Mouse (Mus musculus) limb, embryonic 11.5 days (tissue): Measurements from ENCODE around the gene Atp6v1e1. TPM values are rescaled to one million over a fixed set of nuclear protein-coding genes. Genes with fewer than 3 reads are reported as not detected.

ENCODE experiments used
- ATAC-seq: fragments of 200-750 bp; cut with Nextera tagmentation; 2 replicates; pipeline ENCODE4 v1.8.0; 2017; ENCODE audit warnings: low read depth; ENCODE audit not compliant: insufficient number of reproducible peaks, low FRiP score, low TSS enrichment
- DNase-seq: peaks from one replicate; pipeline ENCODE4 v3.0.0-alpha.2; 2015; ENCODE audit warnings: low spot score
- H3K27ac ChIP-seq: fragments of 300-500 bp; sonication (generic); replicated peaks from 2 replicates; pipeline ENCODE4 v1.5.1; 2014; ENCODE audit warnings: low read depth, mild to moderate bottlenecking, low read length
- H3K27me3 ChIP-seq: fragments of 300-500 bp; sonication (generic); 2 replicates; pipeline ENCODE4 v1.6.1; 2014; ENCODE audit warnings: mild to moderate bottlenecking, low read length, mixed read lengths; ENCODE audit not compliant: control insufficient read depth, insufficient read depth
- H3K36me3 ChIP-seq: fragments of 300-500 bp; sonication (generic); 2 replicates; pipeline ENCODE4 v1.6.1; 2014; ENCODE audit warnings: mild to moderate bottlenecking, low read length, moderate library complexity, mixed read lengths; ENCODE audit not compliant: control insufficient read depth, insufficient read depth
- H3K4me1 ChIP-seq: fragments of 300-500 bp; sonication (generic); 2 replicates; pipeline ENCODE4 v1.6.1; 2014; ENCODE audit warnings: low read length, mixed read lengths; ENCODE audit not compliant: control insufficient read depth, insufficient read depth
- H3K4me2 ChIP-seq: fragments of 300-500 bp; sonication (generic); 2 replicates; pipeline ENCODE4 v1.6.1; 2014; ENCODE audit warnings: low read depth, mild to moderate bottlenecking, moderate library complexity; ENCODE audit not compliant: severe bottlenecking
- H3K4me3 ChIP-seq: fragments of 300-500 bp; sonication (generic); 2 replicates; pipeline ENCODE4 v1.5.1; 2014; ENCODE audit warnings: low read depth, low read length
- H3K9ac ChIP-seq: fragments of 300-500 bp; sonication (generic); 2 replicates; pipeline ENCODE4 v1.6.1; 2014; ENCODE audit warnings: mild to moderate bottlenecking, low read length
- H3K9me3 ChIP-seq: fragments of 300-500 bp; sonication (generic); 2 replicates; pipeline ENCODE4 v1.6.1; 2016; ENCODE audit warnings: low read length; ENCODE audit not compliant: control insufficient read depth
- WGBS: fragments of 180-500 bp; shearing (Covaris S2); extraction: QIAGEN DNeasy Blood & Tissue Kit; methylation state at CpG from one replicate; pipeline ENCODE4 v1.1.7; 2014; 5-methylcytosine and 5-hydroxymethylcytosine counted together
- polyA plus RNA-seq: library from polyadenylated mRNA; unstranded; fragments of >200 nt; fragmentation: Nextera tagmentation; extraction: Ambion mirVana; gene quantifications from 2 replicates; pipeline ENCODE4 v1.2.1, GENCODE M21; 2014

Gene Atp6v1e1
- polyA plus RNA-seq, 1 experiment from 2014 or later: 118 TPM

DNA sequence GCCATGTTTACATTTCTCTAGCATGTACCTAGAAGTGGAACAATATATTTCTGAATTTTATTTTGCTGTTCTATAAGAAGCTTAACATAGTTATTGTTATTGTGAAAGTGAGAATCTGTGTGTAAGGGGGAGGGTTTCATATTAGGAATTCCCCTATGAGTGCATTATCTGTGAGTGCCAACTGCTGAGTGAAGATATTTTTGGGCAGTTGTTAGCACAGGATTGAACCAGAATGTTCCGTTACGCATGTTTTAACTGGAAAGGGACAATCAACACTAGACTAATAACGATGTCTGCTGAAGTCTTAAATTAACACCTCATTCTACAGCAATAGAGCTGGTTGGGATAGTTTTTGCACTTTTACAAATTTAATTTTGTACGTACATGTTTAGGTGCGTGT, 19.2 kb upstream of the Atp6v1e1 start:
- Histone ChIP-seq H3K27me3 (no peaks in the 10 kb centered on the region), H3K4me2 (no peak overlapping the region), H3K27ac (no peak overlapping the region), H3K4me1 (no peaks in the 10 kb centered on the region), H3K36me3 (no peaks in the 10 kb centered on the region), H3K4me3 (no peak overlapping the region), H3K9ac (no peak overlapping the region), H3K9me3 (no peaks in the 10 kb centered on the region)
- WGBS: 94% methylated on average over 5 of the region's 5 CpGs
- ATAC-seq (no peak), DNase-seq (no peak)

DNA sequence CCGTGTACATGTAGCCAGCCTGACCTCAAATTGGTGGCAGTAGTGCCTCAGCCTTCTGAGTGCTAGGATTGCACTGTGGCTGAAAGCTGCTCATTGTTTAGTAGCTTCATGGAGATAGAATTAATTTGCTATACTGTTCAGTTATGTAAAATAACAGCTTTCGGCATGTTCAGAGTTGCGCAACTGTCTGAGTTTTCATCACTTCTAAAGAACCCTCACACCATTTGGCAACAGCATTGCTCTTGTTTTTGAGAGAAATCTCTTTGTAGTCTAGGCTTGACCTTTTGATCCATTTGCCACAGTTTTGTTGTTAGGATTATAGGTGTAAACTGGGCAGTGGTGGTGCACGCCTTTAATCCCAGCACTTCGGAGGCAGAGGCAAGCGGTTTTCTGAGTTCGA, 17.7 kb upstream of the Atp6v1e1 start:
- H3K9me3 ChIP-seq: no peaks in the 10 kb centered on the region
- no peaks in the 10 kb centered on the region for H3K27me3 ChIP-seq
- H3K4me3 ChIP-seq: no peak overlapping the region
- DNase-seq (no peak), ATAC-seq (no peak)
- H3K9ac ChIP-seq: no peak overlapping the region
- no peaks in the 10 kb centered on the region for H3K4me1 ChIP-seq
- no peak overlapping the region for H3K27ac ChIP-seq
- no peak overlapping the region for H3K4me2 ChIP-seq
- no peaks in the 10 kb centered on the region for H3K36me3 ChIP-seq
- 97% methylated on average over 7 of the region's 7 CpGs for WGBS

DNA sequence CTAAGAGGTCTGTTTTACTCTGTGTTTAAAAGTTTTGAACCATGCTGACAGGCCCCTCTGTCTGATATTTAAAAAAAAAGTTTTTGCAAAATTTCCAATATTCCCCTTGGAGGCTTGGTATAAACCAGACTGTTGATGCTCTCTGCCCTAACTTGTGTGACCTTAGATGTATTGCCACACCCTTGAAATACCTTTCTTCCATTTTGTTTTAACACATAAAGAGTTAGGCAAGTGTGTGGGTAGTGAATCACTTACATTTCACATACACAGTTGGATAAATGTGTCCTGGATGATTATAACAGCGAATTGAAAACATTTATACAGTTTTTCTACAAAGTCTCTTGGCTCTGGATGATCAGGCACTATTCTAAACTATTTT, 14.5 kb upstream of the Atp6v1e1 start:
- ATAC-seq: no peak
- no peaks in the 10 kb centered on the region for H3K36me3 ChIP-seq
- no peaks in the 10 kb centered on the region for H3K9me3 ChIP-seq
- no peak overlapping the region for H3K9ac ChIP-seq
- 73% methylated on average over 1 of the region's 1 CpGs for WGBS
- H3K4me2 ChIP-seq: peak overlapping the region; percentile 69
- no peak overlapping the region for H3K27ac ChIP-seq
- no peak for DNase-seq
- H3K4me3 ChIP-seq: peak overlapping the region; percentile 87
- no peaks in the 10 kb centered on the region for H3K27me3 ChIP-seq
- H3K4me1 ChIP-seq: no peaks in the 10 kb centered on the region

DNA sequence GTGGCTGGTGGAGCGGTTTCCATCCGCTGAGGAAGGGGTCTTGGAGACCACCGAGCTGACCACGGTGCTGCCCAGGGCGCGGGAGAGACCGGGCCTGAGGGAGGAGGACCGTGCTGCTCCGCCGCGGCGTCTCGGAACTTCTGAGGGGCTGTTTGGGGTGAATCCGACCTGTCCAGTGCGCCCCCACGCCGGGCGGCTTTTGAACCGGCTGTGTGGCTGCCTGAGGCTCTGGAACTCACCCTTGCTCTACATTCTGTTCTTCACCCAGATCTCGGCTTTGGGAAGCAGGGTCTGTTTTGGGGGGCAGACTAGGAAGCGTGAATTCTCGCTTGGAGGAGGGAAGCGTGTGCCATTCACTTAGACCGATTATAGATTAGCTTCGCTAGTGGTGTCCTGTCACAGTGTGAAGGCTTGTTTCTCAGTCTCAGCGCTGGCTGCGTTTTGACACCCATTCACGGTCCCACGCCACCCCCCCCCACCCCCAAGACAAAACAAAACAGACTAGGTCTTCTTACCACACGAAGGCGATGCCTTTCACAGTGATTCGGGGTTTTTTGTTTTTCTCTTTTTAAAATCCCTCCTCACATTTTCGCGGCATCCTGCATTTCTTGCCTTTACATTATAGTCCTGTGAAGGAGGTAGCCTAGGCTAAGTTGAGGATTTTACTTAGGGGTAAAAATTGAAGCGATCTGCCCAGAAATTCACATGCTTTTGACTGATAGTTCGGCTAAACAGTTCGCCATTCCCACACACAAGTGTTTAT, 14.0 kb upstream of the Atp6v1e1 start:
- Histone ChIP-seq H3K27me3 (no peaks in the 10 kb centered on the region), H3K4me1 (no peaks in the 10 kb centered on the region), H3K36me3 (no peaks in the 10 kb centered on the region), H3K4me3 (peak overlapping the region; percentile 87), H3K27ac (peak overlapping the region; percentile 84), H3K9me3 (no peaks in the 10 kb centered on the region), H3K4me2 (peak overlapping the region; percentile 69), H3K9ac (peak overlapping the region; percentile 93)
- peak; percentile 77 for ATAC-seq
- DNase-seq: no peak
- WGBS: 4% methylated on average over 37 of the region's 37 CpGs

DNA sequence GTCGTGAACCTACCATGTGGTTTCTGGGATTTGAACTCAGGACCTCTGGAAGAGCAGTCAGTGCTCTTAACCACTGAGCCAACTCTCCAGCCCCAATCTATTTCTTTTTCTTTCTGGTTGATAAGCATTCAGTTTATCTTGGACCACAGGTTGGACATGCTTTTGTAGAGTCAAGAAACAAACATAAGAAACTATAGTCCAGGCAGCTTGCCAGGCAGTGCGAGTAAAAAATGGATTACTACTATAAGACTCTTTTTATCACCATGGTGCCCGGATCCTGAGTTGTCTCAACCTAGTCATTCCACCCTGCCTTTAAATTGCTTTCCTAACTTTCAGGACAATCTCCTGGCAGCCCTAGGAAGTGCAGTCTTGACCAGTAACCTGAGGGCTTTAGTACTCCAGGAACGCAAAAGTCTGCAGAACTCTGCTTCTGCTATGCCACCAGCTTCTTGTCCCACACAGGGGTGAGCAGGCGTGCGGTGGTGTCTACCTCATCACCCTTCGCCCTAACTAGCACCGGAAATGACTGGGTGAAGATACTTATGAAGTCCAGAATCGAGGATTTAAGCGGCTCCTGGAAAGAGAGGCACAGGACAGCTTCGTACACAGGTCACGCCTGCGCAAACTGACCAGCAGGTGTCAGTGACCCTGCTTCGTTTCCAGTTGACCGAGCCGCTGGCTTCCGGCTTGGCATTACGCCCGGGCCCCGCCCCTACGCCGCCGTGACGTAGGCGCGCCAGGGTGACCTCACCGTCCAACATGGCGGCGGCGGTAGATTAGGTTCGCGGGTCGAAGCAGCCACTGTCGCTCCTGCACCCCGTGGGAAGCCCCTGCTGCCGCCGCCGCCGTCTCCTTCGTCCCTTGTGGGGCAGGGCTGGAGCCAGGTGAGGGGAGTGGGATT, 13.1 kb upstream of the Atp6v1e1 start, which contains the start of gene Bcl2l13:
Bcl2l13 (plus strand) TSS at position 739 of the 901 bp plus-strand sequence.
- Histone ChIP-seq H3K4me3 (peak within 1 kb of the TSS; percentile 87), H3K27me3 (no peaks in the 10 kb centered on the region), H3K9me3 (no peaks in the 10 kb centered on the region), H3K36me3 (no peaks in the 10 kb centered on the region), H3K27ac (peak within 1 kb of the TSS; percentile 84), H3K4me2 (peak within 1 kb of the TSS; percentile 69), H3K9ac (peak within 1 kb of the TSS; percentile 93), H3K4me1 (no peaks in the 10 kb centered on the region)
- ATAC-seq (peak; percentile 95), DNase-seq (peak; percentile 97)
- WGBS: 6% methylated on average over 40 of the region's 40 CpGs

DNA sequence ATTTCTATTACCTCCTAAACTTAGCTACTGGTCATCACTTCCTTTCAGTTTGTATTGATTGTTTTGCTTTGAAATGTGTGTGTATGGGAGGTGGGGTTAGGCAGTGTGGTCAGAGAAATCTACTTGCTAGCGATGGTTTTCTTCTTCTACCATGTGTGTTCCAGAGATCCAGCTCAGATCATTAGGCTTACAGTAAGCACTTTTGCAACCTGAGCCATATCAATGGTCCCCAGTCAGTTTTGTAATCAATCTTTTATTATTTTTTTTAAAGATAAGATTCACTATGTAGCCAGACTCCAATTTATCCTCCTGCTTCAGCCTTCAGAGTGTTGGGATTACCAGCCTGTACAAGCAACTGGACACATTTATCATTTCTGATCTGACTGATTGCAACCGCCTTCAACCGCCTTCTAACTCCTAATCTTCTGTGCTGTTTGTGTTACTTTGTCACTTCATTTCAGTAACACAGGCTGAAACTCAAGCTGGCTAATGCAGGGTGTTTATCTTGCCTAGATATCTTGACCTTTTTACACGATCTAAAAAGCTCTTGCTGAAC, 12.3 kb upstream of the Atp6v1e1 start:
- no peaks in the 10 kb centered on the region for H3K36me3 ChIP-seq
- H3K4me2 ChIP-seq: no peak overlapping the region
- H3K4me3 ChIP-seq: no peak overlapping the region
- 87% methylated on average over 4 of the region's 4 CpGs for WGBS
- H3K27ac ChIP-seq: no peak overlapping the region
- ATAC-seq: no peak
- H3K27me3 ChIP-seq: no peaks in the 10 kb centered on the region
- no peak overlapping the region for H3K9ac ChIP-seq
- no peaks in the 10 kb centered on the region for H3K9me3 ChIP-seq
- no peaks in the 10 kb centered on the region for H3K4me1 ChIP-seq
- no peak for DNase-seq

DNA sequence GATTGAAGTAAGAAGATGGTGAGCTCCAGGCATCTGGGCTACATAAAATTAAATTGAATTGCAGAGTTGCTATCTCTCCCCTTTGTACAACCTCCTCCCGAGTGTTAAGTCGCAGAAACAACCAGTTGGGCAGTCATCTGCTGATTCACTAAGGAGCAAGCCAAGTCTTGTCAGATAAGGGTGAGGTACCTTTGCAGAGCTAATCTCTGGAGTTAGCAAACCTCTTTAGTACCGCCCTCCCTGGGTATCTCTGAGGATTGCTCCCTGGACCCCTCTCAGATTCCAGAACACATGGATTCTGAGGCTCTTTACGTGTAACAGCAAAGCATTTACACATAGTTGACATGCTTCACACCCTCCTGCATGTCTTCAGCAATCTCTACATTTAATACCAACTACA, 9.5 kb upstream of the Atp6v1e1 start:
- 73% methylated on average over 4 of the region's 4 CpGs for WGBS
- Histone ChIP-seq H3K9me3 (no peaks in the 10 kb centered on the region), H3K4me3 (no peak overlapping the region), H3K27me3 (no peaks in the 10 kb centered on the region), H3K9ac (no peak overlapping the region), H3K27ac (no peak overlapping the region), H3K36me3 (no peaks in the 10 kb centered on the region), H3K4me2 (no peak overlapping the region), H3K4me1 (no peaks in the 10 kb centered on the region)
- DNase-seq: no peak
- ATAC-seq: no peak

DNA sequence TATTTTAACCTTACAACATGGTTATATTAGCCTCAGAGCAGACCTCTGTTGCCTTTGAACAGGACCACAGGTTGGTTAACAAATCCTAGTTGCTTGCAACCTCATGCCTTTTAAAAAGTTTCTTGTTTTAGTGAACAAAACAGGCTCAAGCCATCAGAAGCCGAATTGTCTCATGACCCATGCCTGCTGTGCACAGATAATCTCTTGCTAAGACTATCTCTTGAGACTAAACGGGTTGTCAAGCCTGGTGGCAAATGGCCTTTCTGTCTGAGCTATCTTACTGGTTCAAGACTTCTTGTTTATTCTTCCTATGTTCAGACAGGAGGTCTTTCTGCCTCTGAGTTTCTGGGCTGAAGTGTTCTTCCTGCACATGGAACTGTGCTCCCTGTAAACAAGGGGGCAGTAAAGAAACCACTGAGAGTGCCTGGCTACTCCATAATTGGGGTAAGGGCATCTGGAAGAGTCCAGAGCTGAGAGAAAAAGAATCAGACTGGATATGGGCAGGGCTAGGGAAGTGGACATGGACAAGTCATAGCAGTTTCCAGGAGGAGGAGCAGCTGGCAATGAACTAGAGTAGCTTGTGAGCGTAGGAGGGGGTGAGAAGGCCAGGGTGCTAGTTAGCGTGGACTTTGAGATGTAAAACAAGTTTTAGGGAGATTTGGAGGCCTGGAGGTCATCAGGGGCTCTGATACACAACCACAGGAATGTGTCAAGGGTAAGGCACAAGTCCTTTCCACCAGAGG, 8.4 kb upstream of the Atp6v1e1 start:
- Histone ChIP-seq H3K4me2 (no peak overlapping the region), H3K27ac (no peak overlapping the region), H3K9me3 (no peaks in the 10 kb centered on the region), H3K27me3 (no peaks in the 10 kb centered on the region), H3K4me3 (no peak overlapping the region), H3K36me3 (no peaks in the 10 kb centered on the region), H3K4me1 (no peaks in the 10 kb centered on the region), H3K9ac (no peak overlapping the region)
- DNase-seq (no peak), ATAC-seq (no peak)
- 64% methylated on average over 4 of the region's 4 CpGs for WGBS
